Mouse (Mus musculus): ENCODE data around the gene Gm30302.

The Gm30302 gene

DNA sequence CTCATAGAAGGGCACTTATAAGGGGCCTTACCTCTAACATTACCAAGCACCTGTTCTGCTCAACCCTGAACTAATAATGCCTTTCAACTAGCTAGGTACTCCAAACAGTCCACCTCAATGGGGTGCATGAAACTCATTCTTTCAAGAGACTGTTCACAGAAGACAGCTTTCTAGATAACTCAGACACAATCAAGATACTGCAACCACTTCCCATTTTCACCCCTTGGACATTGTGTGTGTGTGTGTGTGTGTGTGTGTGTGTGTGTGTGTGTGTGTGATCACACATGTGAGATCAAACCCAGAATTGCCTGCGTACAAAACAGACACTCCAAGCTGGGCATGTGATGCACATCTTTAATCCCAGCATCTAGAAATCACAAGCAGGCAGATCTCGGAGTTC is 60.8 kb downstream of the Gm30302 start:
- no peak for DNase-seq (ENCODE audit: low spot score)

DNA sequence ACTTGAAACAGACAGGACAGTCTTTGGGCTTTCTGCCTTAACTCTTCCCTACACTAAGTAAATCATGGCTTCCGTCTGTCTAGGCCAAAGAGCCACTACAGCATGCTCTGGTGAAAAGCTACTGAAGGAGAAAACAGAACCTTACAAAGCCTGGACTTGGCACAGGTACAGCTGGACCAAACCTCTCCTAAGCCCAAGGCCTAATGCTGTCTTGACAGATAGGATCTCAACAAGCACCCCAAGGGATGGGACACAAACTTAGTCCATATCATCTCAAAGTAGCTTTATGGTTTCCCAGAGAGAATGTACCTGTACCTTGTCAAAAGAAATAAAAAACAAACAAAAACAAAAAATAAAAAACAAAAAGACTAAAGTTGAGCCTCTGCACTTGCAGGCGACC is 62.4 kb downstream of the Gm30302 start:
- DNase-seq (ENCODE audit: low spot score): no peak

All from ovary, postnatal 36 days (tissue).